Mouse (Mus musculus): Measurements from ENCODE around the gene Epm2aip1. TPM values are rescaled to one million over a fixed set of nuclear protein-coding genes. Genes with fewer than 3 reads are reported as not detected.

The Epm2aip1 gene
- total and polyA plus RNA-seq, 3 experiments = 9.3 to 12.2 (median 11.4) TPM

GRCm38 (mm10) chr9:111313793-111314192 is 42.1 kb downstream of the Epm2aip1 start:
- Histone ChIP-seq H3K4me3 (replicated peaks in 1 of 3; ENCODE audit: low read depth in 2 of 3, low read length in 2 of 3, poor library complexity in 1 of 3) (no peak overlapping the region), H3K4me2 (ENCODE audit: insufficient read depth, low read depth, poor library complexity, severe bottlenecking) (no peak overlapping the region), H3K36me3 (replicated peaks in 1 of 2; ENCODE audit: control insufficient read depth in 1 of 2, insufficient read depth in 1 of 2, low read length in 1 of 2) (no peaks in the 10 kb centered on the region), H3K4me1 (ENCODE audit: control insufficient read depth in 1 of 2, insufficient read depth in 2 of 2) (peaks cover 0 to 7% of the 10 kb centered on the region in 2 experiments; a peak in 2 of 4 replicates), H3K9ac (ENCODE audit: insufficient read depth, low read depth) (no peak overlapping the region), H3K27ac (ENCODE audit: insufficient read depth, low read depth) (no peak overlapping the region), H3K9me3 (replicated peaks; ENCODE audit: low read length) (peaks cover 15% of the 10 kb centered on the region), H3K79me2 (replicated peaks; ENCODE audit: control insufficient read depth, extremely low read depth, insufficient read depth, poor library complexity, severe bottlenecking) (no peaks in the 10 kb centered on the region), H3K27me3 (replicated peaks) (no peaks in the 10 kb centered on the region)
- dilution Hi-C loops (cut with MboI; ENCODE audit: extremely low pct_ligation_motif_present, extremely low pct_unique_long_range_greater_than_20kb, low sequenced_read_pairs) (no loop called here), in situ Hi-C loops (cut with MboI; ENCODE audit: low pct_ligation_motif_present, low pct_unique_long_range_greater_than_20kb, low sequenced_read_pairs) (no loop called here)
- TF ChIP-seq RCOR1 (conservative IDR thresholded peaks at IDR 0.05; ENCODE audit: low read depth, low read length) = no peak
- TF ChIP-seq TBP (conservative IDR thresholded peaks at IDR 0.05; ENCODE audit: low read depth, low read length) = no peak
- no peak for TF ChIP-seq MXI1 (IDR thresholded peaks at IDR 0.05; ENCODE audit: low read depth, low read length)
- TF ChIP-seq TCF12 (IDR thresholded peaks at IDR 0.05; ENCODE audit: low read depth, low read length) = no peak
- no peak for TF ChIP-seq CHD1 (IDR thresholded peaks at IDR 0.05; ENCODE audit: low read depth, low read length)
- no peak for TF ChIP-seq BHLHE40 (IDR thresholded peaks at IDR 0.05; ENCODE audit: low read depth, low read length)
- TF ChIP-seq EP300 (IDR thresholded peaks at IDR 0.05; ENCODE audit: low read length) = no peak
- no peak for TF ChIP-seq USF2 (conservative IDR thresholded peaks at IDR 0.05; ENCODE audit: low read depth, low read length)
- no peak for TF ChIP-seq ZKSCAN1 (IDR thresholded peaks at IDR 0.05; ENCODE audit: borderline replicate concordance, low read depth, low read length)
- TF ChIP-seq USF1 (IDR thresholded peaks at IDR 0.05; ENCODE audit: low read depth, low read length) = no peak
- no peak for DNase-seq (ENCODE audit: extremely low read depth)

GRCm38 (mm10) chr9:111314219-111314618 is 42.5 kb downstream of the Epm2aip1 start:
- in situ Hi-C loops (cut with MboI; ENCODE audit: low pct_ligation_motif_present, low pct_unique_long_range_greater_than_20kb, low sequenced_read_pairs) = no loop called here
- Histone ChIP-seq H3K4me3 (replicated peaks in 1 of 3; ENCODE audit: low read depth in 2 of 3, low read length in 2 of 3, poor library complexity in 1 of 3) (no peak overlapping the region), H3K4me1 (ENCODE audit: control insufficient read depth in 1 of 2, insufficient read depth in 2 of 2) (peaks cover 0 to 7% of the 10 kb centered on the region in 2 experiments; a peak in 2 of 4 replicates), H3K9me3 (replicated peaks; ENCODE audit: low read length) (peaks cover 15% of the 10 kb centered on the region), H3K9ac (ENCODE audit: insufficient read depth, low read depth) (no peak overlapping the region), H3K27ac (ENCODE audit: insufficient read depth, low read depth) (no peak overlapping the region), H3K27me3 (replicated peaks) (no peaks in the 10 kb centered on the region), H3K36me3 (replicated peaks in 1 of 2; ENCODE audit: control insufficient read depth in 1 of 2, insufficient read depth in 1 of 2, low read length in 1 of 2) (no peaks in the 10 kb centered on the region), H3K4me2 (ENCODE audit: insufficient read depth, low read depth, poor library complexity, severe bottlenecking) (no peak overlapping the region), H3K79me2 (replicated peaks; ENCODE audit: control insufficient read depth, extremely low read depth, insufficient read depth, poor library complexity, severe bottlenecking) (no peaks in the 10 kb centered on the region)
- DNase-seq (ENCODE audit: extremely low read depth) = peak; percentile 72
- dilution Hi-C loops (cut with MboI; ENCODE audit: extremely low pct_ligation_motif_present, extremely low pct_unique_long_range_greater_than_20kb, low sequenced_read_pairs) = no loop called here
- 0 out of 2 replicates have a peak, but pooled peaks have one; percentile 34 for TF ChIP-seq EP300 (IDR thresholded peaks at IDR 0.05; ENCODE audit: low read length)
- TF ChIP-seq USF2 (conservative IDR thresholded peaks at IDR 0.05; ENCODE audit: low read depth, low read length) = no peak
- TF ChIP-seq CTCF (conservative IDR thresholded peaks at IDR 0.05 in 1 of 2, IDR thresholded peaks at IDR 0.05 in 1 of 2; ENCODE audit: low read depth in 2 of 2, low read length in 2 of 2) = peak; percentile 70 to 90
- peak; percentile 47; the same call in 1 of the 2 replicates for TF ChIP-seq MEF2A (IDR thresholded peaks at IDR 0.05; ENCODE audit: borderline replicate concordance, low read depth, low read length)
- peak; percentile 67 for TF ChIP-seq IRF4 (IDR thresholded peaks at IDR 0.05; ENCODE audit: low read depth, low read length)
- TF ChIP-seq KAT2A (IDR thresholded peaks at IDR 0.05; ENCODE audit: insufficient replicate concordance, low read length) = no peak
- no peak for TF ChIP-seq ZMIZ1 (IDR thresholded peaks at IDR 0.05; ENCODE audit: low read depth, low read length)
- TF ChIP-seq MAX (IDR thresholded peaks at IDR 0.05; ENCODE audit: low read length) = peak; percentile 45; the same call in 1 of the 2 replicates
- no peak for TF ChIP-seq JUN (IDR thresholded peaks at IDR 0.05; ENCODE audit: insufficient read depth, low read depth, low read length)
- no peak for TF ChIP-seq JUND (conservative IDR thresholded peaks at IDR 0.05; ENCODE audit: low read depth, low read length)
- no peak for TF ChIP-seq ZKSCAN1 (IDR thresholded peaks at IDR 0.05; ENCODE audit: borderline replicate concordance, low read depth, low read length)
- TF ChIP-seq MYC (IDR thresholded peaks at IDR 0.05; ENCODE audit: low read depth, low read length) = no peak
- TF ChIP-seq NELFE (IDR thresholded peaks at IDR 0.05; ENCODE audit: low read depth, low read length) = peak; percentile 52; the same call in 1 of the 2 replicates
- TF ChIP-seq CHD1 (IDR thresholded peaks at IDR 0.05; ENCODE audit: low read depth, low read length) = no peak
- TF ChIP-seq PAX5 (IDR thresholded peaks at IDR 0.05; ENCODE audit: low read length) = no peak
- TF ChIP-seq TBP (conservative IDR thresholded peaks at IDR 0.05; ENCODE audit: low read depth, low read length) = no peak
- no peak for TF ChIP-seq BHLHE40 (IDR thresholded peaks at IDR 0.05; ENCODE audit: low read depth, low read length)
- no peak for TF ChIP-seq MAZ (IDR thresholded peaks at IDR 0.05; ENCODE audit: low read depth, low read length)
- no peak for TF ChIP-seq E2F4 (IDR thresholded peaks at IDR 0.05; ENCODE audit: insufficient replicate concordance, low read depth, low read length)
- no peak for TF ChIP-seq POLR2A (IDR thresholded peaks at IDR 0.05; ENCODE audit: low read depth, low read length)
- TF ChIP-seq RCOR1 (conservative IDR thresholded peaks at IDR 0.05; ENCODE audit: low read depth, low read length) = no peak
- peak; percentile 72 for TF ChIP-seq ELF1 (IDR thresholded peaks at IDR 0.05; ENCODE audit: low read depth, low read length)
- TF ChIP-seq USF1 (IDR thresholded peaks at IDR 0.05; ENCODE audit: low read depth, low read length) = no peak
- TF ChIP-seq SMC3 (IDR thresholded peaks at IDR 0.05; ENCODE audit: low read depth, low read length) = peak; percentile 63
- no peak for TF ChIP-seq GABPA (IDR thresholded peaks at IDR 0.05; ENCODE audit: insufficient replicate concordance, low read depth, low read length)
- TF ChIP-seq ETS1 (conservative IDR thresholded peaks at IDR 0.05; ENCODE audit: low read depth, low read length) = no peak
- TF ChIP-seq CHD2 (IDR thresholded peaks at IDR 0.05; ENCODE audit: low read length) = no peak
- peak; percentile 4; the same call in 1 of the 2 replicates for TF ChIP-seq ZC3H11A (IDR thresholded peaks at IDR 0.05; ENCODE audit: low read depth, low read length)
- TF ChIP-seq RAD21 (IDR thresholded peaks at IDR 0.05; ENCODE audit: low read depth, low read length) = peak; percentile 80
- no peak for TF ChIP-seq SIN3A (IDR thresholded peaks at IDR 0.05; ENCODE audit: low read length)
- no peak for TF ChIP-seq MXI1 (IDR thresholded peaks at IDR 0.05; ENCODE audit: low read depth, low read length)
